Mouse (Mus musculus) heart, postnatal 0 days (tissue): ENCODE measurements around the gene Yars. TPM values are rescaled to one million over a fixed set of nuclear protein-coding genes. Genes with fewer than 3 reads are reported as not detected.

Experiments used
- ATAC-seq: fragments of 200-750 bp; cut with Nextera tagmentation; 2 replicates; pipeline ENCODE4 v1.8.0; 2017; ENCODE audit warnings: low read depth, moderate number of reproducible peaks, moderate library complexity; ENCODE audit not compliant: insufficient read depth
- DNase-seq: peaks from one replicate; pipeline ENCODE4 v3.0.0-alpha.2; 2016; ENCODE audit warnings: low spot score
- H3K27ac ChIP-seq: fragments of 300-500 bp; sonication (generic); 2 replicates; pipeline ENCODE4 v1.5.1; 2014; ENCODE audit warnings: low read depth, mild to moderate bottlenecking
- H3K27me3 ChIP-seq: fragments of 300-500 bp; sonication (generic); 2 replicates; pipeline ENCODE4 v1.6.1; 2014; ENCODE audit warnings: low read length, mixed read lengths; ENCODE audit not compliant: control insufficient read depth, insufficient read depth
- H3K36me3 ChIP-seq: fragments of 300-500 bp; sonication (generic); replicated peaks from 2 replicates; pipeline ENCODE4 v1.6.1; 2014; ENCODE audit warnings: low read length, mixed read lengths; ENCODE audit not compliant: control insufficient read depth, insufficient read depth
- H3K4me1 ChIP-seq: fragments of 300-500 bp; sonication (generic); 2 replicates; pipeline ENCODE4 v1.6.1; 2014; ENCODE audit warnings: antibody characterized with exemption; ENCODE audit not compliant: control insufficient read depth, insufficient read depth
- H3K4me2 ChIP-seq: fragments of 300-500 bp; sonication (generic); 2 replicates; pipeline ENCODE4 v1.6.1; 2014; ENCODE audit warnings: low read depth, mild to moderate bottlenecking, low read length, moderate library complexity
- H3K4me3 ChIP-seq: fragments of 300-500 bp; sonication (generic); 2 replicates; pipeline ENCODE4 v1.5.1; 2014; ENCODE audit warnings: low read depth, low read length
- H3K9ac ChIP-seq: fragments of 300-500 bp; sonication (generic); replicated peaks from 2 replicates; pipeline ENCODE4 v1.6.1; 2014; ENCODE audit warnings: low read depth, low read length, mixed read lengths
- H3K9me3 ChIP-seq: fragments of 300-500 bp; sonication (generic); replicated peaks from 2 replicates; pipeline ENCODE4 v1.6.1; 2016; ENCODE audit warnings: low read length; ENCODE audit not compliant: control insufficient read depth
- CTCF ChIP-seq: IDR thresholded peaks from 2 replicates; pipeline ENCODE4 v1.5.1; 2016; ENCODE audit warnings: antibody characterized with exemption, control low read depth, low read depth
- EP300 ChIP-seq: IDR thresholded peaks from 2 replicates; pipeline ENCODE4 v1.6.1; 2016; ENCODE audit warnings: antibody characterized with exemption, low read depth
- WGBS: fragments of 180-500 bp; shearing (Covaris S2); extraction: QIAGEN DNeasy Blood & Tissue Kit; methylation state at CpG from one replicate; pipeline ENCODE4 v1.1.7; 2014; 5-methylcytosine and 5-hydroxymethylcytosine counted together
- polyA plus RNA-seq: library from polyadenylated mRNA; unstranded; fragments of >200 nt; fragmentation: Nextera tagmentation; extraction: Ambion mirVana; gene quantifications from 2 replicates; pipeline ENCODE4 v1.2.1, GENCODE M21; 2015
- total RNA-seq: library from RNA; depleted of rRNA; stranded (reverse); fragments of >200 nt; gene quantifications from 2 replicates; pipeline ENCODE4 v1.2.3, GENCODE M21; 2014; ENCODE audit warnings: low replicate concordance

Gene Yars
- total and polyA plus RNA-seq, 2 experiments from 2014 or later, result 24.7 to 31.5 TPM

DNA sequence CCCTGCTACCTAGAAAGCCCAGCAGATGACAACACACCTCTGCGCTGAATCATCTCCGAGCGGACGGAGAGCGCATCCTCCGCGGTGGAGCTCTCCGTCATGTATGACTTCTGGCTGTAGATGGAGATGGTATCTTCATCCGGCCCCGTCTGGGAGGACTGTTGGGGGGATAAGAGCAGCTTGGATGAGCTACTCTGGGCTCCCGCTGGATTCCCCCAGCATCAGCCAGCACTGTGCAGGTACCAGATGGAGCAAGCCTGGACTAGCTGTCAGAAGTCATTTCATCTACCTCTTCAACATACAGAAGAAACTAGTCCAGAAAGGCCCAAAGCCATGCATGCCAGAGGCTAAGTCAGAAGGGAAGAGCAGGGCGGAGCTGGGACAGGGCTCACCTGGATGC lies 35.8 kb downstream of the Yars start:
- Histone ChIP-seq H3K4me2 (no peak overlapping the region), H3K36me3 (peaks cover 2% of the 10 kb centered on the region), H3K9me3 (no peaks in the 10 kb centered on the region), H3K27me3 (peaks cover 70% of the 10 kb centered on the region), H3K4me3 (no peak overlapping the region), H3K9ac (no peak overlapping the region), H3K27ac (no peak overlapping the region), H3K4me1 (peaks cover 7% of the 10 kb centered on the region)
- DNase-seq (no peak), ATAC-seq (no peak)
- TF ChIP-seq CTCF (no peak), EP300 (no peak)
- 95% methylated on average over 12 of the region's 12 CpGs for WGBS

DNA sequence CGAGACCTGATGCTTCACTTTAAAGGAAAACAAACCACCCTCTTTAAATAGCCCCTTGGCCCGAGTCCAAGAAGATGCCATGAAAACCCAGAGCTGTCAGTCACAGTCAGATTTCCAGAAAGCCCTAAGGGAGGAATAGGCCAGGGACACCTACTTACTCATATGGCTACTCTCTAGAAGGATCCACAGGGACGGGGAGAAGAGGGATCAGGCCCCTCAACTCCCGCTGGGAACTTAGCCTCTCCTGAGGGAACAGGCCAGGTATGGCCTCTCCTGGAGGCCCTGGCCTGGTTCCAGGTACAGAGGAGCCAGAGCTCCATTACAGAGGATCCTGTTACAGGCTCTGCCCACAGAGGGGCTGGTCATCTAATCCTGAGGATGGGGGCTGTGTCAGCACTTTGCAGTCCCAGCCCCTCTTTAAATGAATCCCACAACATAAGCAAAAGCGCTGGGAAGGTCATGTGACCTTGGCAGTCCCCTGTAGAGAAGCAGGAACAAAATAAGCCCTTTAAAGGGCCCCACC lies 36.9 kb downstream of the Yars start:
- Histone ChIP-seq H3K4me2 (no peak overlapping the region), H3K4me3 (no peak overlapping the region), H3K4me1 (peaks cover 7% of the 10 kb centered on the region), H3K9ac (no peak overlapping the region), H3K36me3 (no peaks in the 10 kb centered on the region; the same call in 1 of the 2 replicates), H3K9me3 (no peaks in the 10 kb centered on the region), H3K27me3 (peaks cover 82% of the 10 kb centered on the region), H3K27ac (no peak overlapping the region)
- no peak for DNase-seq
- TF ChIP-seq EP300 (no peak), CTCF (no peak)
- WGBS, result 34% methylated on average over 5 of the region's 5 CpGs
- no peak for ATAC-seq

DNA sequence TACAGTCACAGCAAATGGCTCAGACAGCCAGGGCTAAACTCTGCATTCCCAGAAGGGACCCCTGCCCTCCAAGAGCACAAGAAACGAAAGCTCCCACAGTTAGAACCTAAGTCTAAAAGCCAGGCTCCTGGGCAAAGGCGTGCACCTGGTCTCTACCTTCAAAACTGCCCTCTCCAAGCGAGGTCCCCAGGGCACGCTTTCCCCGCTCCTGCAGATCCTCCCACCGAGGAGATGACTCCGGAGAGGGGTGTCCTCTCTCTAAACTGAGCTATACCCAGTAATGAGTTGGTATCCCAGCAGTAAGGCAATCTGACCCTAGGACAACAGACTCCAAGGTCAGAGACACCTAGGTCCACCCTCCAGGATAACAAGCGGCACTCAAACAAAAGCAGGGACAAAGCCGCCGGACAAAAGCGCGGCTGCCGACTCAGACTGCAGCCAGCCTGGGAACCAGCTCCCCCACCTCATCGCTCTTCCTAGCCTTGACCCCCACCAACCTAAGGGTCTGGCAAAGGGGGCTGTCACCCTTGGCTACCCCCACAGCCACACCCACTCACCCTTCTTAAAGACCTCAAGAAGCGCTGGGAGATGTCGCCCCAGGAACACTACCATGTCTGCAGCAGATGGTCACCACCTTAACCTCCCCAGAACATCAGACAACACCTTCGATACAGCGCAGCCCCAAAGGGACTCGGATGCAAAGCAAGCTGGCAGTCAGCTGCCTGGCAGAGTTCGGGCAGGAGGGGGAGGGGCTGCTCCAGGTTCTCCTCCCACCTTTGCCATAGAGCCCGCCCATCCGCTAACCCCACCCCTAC lies 37.8 kb downstream of the Yars start:
- DNase-seq (no peak), ATAC-seq (no peak)
- peaks cover 7% of the 10 kb centered on the region for H3K4me1 ChIP-seq
- TF ChIP-seq CTCF (no peak), EP300 (no peak)
- 20% methylated on average over 22 of the region's 22 CpGs for WGBS
- H3K4me3 ChIP-seq, result peak overlapping the region; percentile 5; the same call in 1 of the 2 replicates
- H3K4me2 ChIP-seq, result peak overlapping the region; percentile 20
- no peak overlapping the region for H3K9ac ChIP-seq
- H3K27ac ChIP-seq, result no peak overlapping the region
- no peaks in the 10 kb centered on the region; the same call in 1 of the 2 replicates for H3K36me3 ChIP-seq
- H3K9me3 ChIP-seq, result no peaks in the 10 kb centered on the region
- peaks cover 84% of the 10 kb centered on the region for H3K27me3 ChIP-seq

DNA sequence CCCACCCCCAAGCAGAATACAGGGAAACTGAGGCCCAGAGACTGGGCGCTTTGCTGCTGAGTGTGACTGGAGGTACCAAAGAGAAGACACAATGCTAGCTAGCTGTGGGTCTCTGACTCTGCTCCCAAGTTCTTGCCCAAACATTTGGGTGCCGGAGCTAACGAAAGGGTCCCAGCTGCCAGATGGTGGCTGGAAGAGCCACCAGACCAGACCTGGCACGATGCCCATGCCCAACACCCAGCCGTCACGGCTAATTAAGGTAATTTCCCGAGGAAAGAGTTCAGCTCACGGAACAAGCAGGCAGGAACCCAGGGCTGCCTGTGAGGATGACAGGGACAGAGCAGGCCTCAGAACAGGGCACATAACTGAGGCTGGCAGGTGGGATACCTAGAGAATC lies 38.4 kb downstream of the Yars start:
- TF ChIP-seq EP300 (no peak), CTCF (no peak)
- H3K27ac ChIP-seq, result no peak overlapping the region
- H3K9ac ChIP-seq, result no peak overlapping the region
- peak overlapping the region; percentile 20; the same call in 1 of the 2 replicates for H3K4me2 ChIP-seq
- peaks cover 84% of the 10 kb centered on the region for H3K27me3 ChIP-seq
- WGBS, result 34% methylated on average over 8 of the region's 8 CpGs
- H3K9me3 ChIP-seq, result no peaks in the 10 kb centered on the region
- H3K36me3 ChIP-seq, result no peaks in the 10 kb centered on the region; the same call in 1 of the 2 replicates
- DNase-seq (no peak), ATAC-seq (no peak)
- H3K4me1 ChIP-seq, result peaks cover 7% of the 10 kb centered on the region
- 0 out of 2 replicates have a peak overlapping the region, but pooled peaks have one; percentile 5 for H3K4me3 ChIP-seq

DNA sequence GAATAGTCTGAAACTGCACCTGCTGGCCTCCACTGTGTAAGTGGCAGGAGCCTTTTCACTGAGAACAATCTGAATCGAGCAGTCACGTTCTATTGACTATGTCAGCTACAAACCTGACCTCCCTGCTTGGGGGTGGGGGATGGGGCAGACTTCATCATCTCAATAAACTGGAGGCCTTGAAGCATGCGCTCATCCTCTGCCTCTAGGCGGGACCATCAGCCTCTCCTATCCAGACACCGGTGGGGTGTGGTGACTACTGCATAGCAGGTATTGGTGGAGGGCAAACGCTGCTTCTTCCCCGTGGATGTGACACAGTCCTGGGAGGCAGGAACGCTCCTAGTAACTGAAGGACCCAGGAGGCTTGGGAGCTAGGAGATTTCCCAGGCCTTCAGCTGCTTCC lies 41.4 kb downstream of the Yars start:
- Histone ChIP-seq H3K9ac (no peak overlapping the region), H3K27me3 (peaks cover 67% of the 10 kb centered on the region), H3K4me2 (no peak overlapping the region), H3K9me3 (no peaks in the 10 kb centered on the region), H3K36me3 (no peaks in the 10 kb centered on the region), H3K4me1 (peaks cover 9% of the 10 kb centered on the region), H3K27ac (no peak overlapping the region), H3K4me3 (no peak overlapping the region)
- ATAC-seq (no peak), DNase-seq (no peak)
- WGBS, result 60% methylated on average over 8 of the region's 8 CpGs
- no peak for TF ChIP-seq CTCF
- no peak for TF ChIP-seq EP300
